Mouse (Mus musculus) 3T3-L1 (cell line): Measurements from ENCODE around the gene Ptgdr.
"Not testable (repeated sequence)": the region's sequence is repeated elsewhere in the genome, so short reads cannot be mapped to it uniquely, and the experiment has no call there.

Experiments
- DNase-seq: peaks from one replicate; pipeline ENCODE4 v3.0.0-alpha.2; 2015; ENCODE audit warnings: low read depth, low spot score

Gene Ptgdr

GRCm38 (mm10) chr14:44858868-44859613 is at the start of gene Ptgdr:
Gene Ptgdr, minus strand, starts transcription at chr14:44859375.
- DNase-seq: no peak

GRCm38 (mm10) chr14:44907774-44908173 is 48.6 kb upstream of the Ptgdr start:
- DNase-seq: no peak

DNA sequence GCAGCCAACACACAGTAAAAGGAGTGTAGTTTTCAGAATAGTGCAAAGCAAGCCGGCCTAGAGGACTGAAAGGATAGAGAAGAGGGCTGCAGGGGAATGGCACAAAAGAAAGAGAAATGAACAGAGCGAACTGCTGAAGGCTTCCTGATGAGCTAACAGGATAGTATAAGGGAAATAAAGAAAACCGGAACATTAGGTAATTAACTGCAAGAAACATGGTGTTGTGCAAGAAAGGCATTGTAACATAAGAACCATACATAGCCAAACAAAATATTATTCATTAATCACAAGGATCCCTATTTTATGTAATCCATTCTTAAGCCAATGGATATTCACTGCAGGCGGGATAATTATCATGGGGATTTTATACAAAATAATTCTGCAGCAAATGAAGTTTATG is 45.0 kb upstream of the Ptgdr start:
- DNase-seq: no peak

DNA sequence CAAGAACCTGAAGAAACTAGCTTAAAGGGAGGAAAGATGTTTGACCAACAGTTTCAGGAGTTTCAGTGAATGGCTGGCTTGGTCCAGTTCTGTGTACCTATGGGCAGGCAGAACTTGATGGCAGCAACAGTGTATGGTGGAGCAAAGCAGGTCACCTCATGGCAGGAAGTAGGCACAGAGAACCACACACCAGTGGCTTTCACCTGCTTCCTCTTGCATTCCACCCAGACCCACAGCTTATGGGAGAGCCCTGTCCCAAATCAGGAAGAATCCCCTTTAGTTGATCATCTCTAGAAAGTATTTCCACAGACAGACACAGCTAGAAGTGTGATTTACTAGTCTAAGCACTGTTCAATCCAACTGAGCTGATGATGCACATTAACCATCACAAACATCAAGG is 42.6 kb upstream of the Ptgdr start:
- not testable (repeated sequence) for DNase-seq

DNA sequence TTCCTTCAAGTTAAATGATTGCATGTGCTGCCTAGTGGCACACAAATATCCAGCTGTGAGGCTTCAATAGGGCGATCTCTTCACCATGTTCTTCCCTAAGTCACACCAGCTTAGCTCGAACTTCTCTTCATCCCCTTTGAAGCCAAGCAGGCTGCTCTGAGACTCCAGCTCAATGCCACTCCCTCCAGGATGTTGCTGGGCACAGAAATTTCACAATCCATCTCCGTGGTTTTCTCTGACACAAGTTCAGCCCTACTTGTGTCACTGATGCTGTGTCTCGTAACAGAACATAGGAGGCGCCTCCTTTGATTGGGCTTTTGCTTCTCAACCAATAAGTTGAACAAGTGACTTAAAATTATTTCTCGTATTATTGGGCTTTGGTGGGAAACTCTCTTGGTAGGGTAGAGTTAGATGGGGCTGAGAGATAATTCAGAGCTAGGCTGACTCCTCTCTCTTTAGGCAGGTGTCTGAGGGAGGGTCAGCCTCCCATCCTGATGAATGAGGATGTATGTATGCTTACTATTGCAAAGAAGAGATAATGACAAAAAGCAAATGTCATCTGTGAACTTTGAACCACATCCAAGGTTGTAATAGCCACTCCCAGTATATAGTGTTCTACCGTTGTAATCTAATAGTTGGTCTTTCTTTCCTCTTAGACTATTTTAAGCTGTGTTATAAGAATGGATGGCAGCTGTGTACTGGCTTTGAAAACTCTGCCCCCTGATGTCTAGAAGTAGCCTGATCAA is 32.4 kb upstream of the Ptgdr start:
- no peak for DNase-seq

DNA sequence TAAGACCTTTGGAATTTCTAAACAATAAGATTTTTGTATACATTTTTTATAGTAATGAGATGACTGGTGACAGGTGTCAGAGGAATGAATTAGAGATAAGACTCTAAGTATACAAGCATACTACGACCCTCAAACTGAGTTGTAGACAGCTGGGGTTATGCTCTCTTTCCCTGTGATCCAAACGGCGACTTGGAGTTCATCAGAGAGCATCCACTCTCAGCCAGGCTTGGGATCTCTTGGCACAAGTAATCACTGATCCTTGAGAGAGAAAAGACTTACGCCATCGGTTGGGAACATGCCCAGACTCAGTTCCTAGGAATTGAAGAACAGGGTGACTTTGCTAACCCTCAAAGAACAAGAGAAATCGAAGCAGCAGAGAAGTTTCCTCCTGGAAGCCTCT is 10.5 kb upstream of the Ptgdr start:
- no peak for DNase-seq

- no peak for DNase-seq
These were observed 6.5 kb upstream of the Ptgdr start for GRCm38 (mm10) chr14:44865661-44866060.

- DNase-seq: no peak
These were observed 3.9 kb upstream of the Ptgdr start for GRCm38 (mm10) chr14:44863086-44863485.

DNA sequence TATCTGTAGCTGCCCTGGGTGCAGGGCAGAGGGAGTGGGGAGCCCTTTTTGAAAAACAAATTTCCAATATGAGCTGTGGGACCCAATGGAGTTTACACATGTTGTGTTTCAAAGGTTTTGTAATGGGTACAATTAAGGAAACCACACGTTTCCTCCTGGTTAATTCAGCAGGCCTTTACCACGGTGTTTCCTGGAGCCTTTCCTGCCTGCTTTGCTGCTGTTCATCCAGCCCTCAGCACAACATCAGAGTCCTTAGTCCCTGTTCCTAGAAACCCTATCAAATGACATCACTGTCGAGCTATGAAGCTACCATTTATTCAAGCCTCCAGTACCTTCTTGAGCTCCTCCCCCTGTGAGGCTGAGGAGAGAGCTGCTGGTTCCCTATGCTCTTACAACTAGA is 2.0 kb upstream of the Ptgdr start:
- no peak for DNase-seq

GRCm38 (mm10) chr14:44858372-44858771 is 803 bp downstream of the Ptgdr start:
- DNase-seq: no peak

DNA sequence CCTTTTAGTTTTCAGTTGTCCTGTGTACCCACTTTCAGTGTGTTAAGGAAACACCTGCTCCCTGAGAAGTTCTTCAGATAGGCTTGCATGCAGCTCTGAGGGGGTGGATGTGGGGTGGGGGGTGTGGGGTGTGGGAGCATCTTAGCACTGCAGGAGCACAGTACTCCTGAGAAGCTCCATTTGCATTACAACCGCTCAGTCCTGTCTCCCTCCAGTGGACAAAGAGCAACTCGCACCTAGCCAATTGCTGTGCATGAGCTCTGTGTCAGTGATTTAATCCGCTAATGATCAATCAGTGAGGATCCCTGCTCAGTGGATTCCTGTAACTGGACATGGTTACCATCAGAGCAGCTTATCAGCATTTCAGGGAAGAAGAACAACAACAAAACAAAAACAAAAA is 8.5 kb downstream of the Ptgdr start:
- peak; percentile 14 for DNase-seq

GRCm38 (mm10) chr14:44847740-44848139 is 11.4 kb downstream of the Ptgdr start:
- no peak for DNase-seq

GRCm38 (mm10) chr14:44846558-44847263 is 12.5 kb downstream of the Ptgdr start:
- DNase-seq: no peak

DNA sequence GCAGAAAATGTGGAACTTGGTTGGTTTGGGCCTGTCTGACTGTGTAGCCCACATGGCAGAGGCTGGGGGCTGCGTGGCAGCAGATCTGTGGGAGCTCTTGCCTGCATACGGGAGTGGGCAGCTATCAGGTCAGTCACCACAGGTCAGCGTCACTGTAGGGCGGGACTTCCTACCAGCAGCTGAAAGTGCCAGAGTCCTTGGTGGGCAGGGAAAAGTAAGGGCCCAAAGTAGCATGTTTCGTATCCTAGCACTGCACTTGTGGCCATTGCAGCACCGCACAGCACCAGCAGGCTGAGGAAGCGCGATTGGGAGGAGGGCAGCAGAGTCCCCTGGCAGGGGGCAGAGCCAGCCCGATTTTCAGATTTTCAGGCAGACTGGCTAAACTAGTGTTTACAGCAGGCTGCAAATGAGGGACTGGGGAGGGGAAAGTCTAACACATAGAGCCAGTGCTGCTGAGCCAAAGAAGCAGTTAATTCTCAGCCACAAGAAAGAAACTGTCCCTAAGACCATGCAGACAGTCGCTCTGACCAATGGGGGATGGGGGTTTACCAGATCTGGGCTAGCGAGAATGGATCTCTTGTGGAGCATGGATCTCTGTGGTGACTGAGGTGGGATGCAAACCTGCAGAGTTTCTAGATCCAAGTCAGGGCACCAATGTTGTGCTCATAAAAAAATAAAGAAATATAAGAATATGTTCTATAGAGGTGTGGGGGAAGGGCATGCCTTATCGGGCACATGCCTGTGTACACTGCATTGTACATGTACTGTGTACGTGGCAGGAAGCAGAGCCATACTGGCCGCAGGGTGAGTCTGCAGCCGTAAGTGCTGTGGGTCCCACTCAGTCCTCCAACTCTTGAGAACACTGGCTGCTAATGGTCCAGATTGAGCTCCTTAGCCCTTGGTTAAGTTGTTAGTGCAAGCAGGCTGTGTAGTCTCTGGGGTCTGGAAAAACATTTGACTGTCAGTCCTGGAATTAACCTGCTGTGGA is 15.1 kb downstream of the Ptgdr start:
- no peak for DNase-seq

DNA sequence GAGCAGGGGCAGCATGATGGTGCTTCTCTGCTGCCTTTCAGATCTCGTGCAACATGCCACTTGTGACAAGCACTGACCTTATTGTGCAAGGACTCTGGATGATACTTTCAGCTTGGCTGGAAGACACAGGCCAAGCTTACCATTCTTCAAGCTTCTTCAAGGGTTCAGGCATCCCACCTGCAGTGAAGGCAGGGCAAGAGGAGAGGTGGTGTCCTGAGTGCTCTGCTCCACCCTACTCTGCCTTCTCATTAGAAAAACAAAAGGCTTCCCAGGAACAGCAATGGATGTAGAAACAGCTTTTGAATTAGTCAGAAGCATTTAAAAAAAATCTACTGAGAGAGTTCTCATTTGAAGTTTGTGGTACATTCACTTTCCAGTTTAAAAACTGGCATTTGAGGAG is 20.5 kb downstream of the Ptgdr start:
- no peak for DNase-seq

DNA sequence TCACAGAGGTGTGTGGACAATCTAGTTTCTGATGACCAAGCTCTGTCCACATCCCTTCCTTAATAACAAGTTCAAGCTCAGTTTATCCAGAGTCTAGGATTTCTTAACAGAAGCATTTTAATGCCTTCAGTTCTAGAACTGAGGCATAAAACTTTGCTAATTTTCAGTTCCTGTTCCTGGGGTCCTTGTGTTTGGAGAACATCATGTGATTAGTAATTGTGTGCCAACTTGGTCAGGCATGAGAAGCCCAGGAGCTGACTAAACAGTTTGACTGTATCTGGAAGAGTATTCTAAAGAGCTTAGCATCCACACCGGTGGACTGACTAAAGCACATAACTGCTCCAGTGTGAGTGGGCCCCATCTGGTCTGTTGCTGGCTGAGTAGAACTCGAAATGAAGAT is 24.0 kb downstream of the Ptgdr start:
- no peak for DNase-seq

DNA sequence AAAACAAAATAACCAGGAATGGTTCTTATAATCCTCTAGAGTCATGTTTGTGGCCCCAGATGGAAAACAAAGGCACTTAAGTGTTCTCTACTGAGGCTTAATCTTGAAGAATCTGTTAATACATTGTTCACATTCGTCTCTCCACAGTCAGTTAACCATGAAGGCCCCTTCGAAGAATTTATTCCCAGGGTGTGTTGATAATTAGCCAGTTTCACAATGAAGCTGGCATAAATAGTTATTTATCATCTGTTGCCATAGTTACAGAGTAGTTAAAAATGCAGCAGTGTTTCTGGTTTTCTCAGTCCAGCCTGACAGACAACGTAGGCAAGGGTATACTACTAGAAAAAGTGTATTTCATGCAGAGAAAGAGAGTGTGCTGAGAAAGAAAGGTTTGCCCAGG is 25.0 kb downstream of the Ptgdr start:
- not testable (repeated sequence) for DNase-seq

DNA sequence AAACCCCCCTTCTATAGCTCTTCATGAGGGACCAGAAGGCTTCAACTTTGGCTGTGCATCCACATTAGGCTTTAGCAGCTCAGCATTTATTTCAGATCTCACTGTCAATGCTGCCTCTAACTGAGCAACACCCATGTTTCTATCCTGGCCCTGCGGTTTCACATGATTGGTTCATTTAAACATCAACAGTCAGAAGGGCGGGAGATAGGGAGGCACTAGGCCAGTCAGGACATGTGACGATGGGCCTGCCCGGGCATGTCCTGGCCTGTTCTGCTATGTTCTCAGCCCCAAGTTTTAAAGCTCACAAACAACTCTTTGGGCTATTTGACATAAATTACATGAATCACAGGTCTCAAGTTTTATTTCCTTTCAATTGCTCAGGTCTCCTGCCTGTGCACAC is 26.1 kb downstream of the Ptgdr start:
- DNase-seq: not testable (repeated sequence)

GRCm38 (mm10) chr14:44827736-44828135 is 31.4 kb downstream of the Ptgdr start:
- no peak for DNase-seq

DNA sequence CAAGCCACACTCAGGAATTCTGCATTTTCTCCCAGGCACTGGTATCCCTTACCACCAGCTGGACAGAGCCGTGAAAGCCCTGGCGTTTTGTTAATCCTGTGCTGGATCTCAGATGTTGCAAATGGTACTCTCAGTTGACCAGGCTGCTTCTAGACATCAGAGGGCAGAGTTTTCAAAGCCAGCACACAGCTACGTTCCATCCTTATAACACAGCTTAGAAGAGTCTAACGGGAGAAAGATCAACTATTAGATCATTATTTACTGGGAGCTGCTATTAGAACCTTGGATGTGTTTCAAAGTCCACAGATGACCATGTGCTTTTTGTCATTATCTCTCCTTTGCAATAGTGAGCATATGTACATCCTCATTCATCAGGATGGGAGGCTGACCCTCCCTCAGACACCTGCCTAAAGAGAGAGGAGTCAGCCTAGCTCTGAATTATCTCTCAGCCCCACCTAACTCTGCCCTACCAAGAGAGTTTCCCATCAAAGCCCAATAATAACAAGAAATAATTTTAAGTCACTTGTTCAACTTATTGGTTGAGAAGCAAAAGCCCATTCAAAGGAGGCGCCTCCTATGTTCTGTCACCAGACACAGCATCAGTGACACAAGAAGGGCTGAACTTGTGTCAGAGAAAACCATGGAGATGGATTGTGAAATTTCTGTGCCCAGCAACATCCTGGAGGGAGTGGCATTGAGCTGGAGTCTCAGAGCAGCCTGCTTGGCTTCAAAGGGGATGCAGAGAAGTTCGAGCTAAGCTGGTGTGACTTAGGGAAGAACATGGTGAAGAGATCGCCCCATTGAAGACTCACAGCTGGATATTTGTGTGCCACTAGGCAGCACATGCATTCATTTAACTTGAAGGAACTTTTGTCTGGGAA is 37.8 kb downstream of the Ptgdr start:
- no peak for DNase-seq
